Mouse (Mus musculus) spleen, adult 2 months (tissue): ENCODE data around the gene Igsf11.

Source experiments
- CTCF ChIP-seq: fragments of 200-500 bp; IDR thresholded peaks from 2 replicates; pipeline ENCODE4 v1.5.1; 2011; ENCODE audit warnings: mild to moderate bottlenecking, inconsistent platforms; ENCODE audit not compliant: insufficient read depth, insufficient read length, insufficient replicate concordance; ENCODE audit errors: extremely low read depth
- POLR2A ChIP-seq: fragments of 200-500 bp; IDR thresholded peaks from 2 replicates; pipeline ENCODE4 v1.6.1; 2011; ENCODE audit warnings: low read depth, low read length, inconsistent platforms

DNA sequence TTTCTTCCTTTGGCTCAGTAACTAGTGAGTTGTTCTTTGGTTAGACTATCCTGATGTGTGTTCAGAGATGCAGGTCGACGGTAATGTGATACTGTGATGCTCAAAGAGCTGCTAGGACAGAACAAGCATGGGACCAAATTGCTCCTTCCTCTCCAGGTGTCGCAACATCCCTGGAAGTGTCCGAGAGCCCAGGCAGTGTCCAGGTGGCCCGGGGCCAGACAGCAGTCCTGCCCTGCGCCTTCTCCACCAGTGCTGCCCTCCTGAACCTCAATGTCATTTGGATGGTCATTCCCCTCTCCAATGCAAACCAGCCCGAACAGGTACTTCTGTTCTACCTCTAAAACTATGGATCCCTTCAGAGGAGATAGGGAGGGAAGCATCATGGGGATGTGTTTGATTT is 114.5 kb downstream of the Igsf11 start:
- TF ChIP-seq CTCF (no peak), POLR2A (no peak)
